Mouse (Mus musculus) liver, postnatal 0 days (tissue): Measurements from ENCODE around the gene Pcp2.

Experiments used
- CTCF ChIP-seq: sonication (generic); IDR thresholded peaks from 2 replicates; pipeline ENCODE4 v1.5.1; 2016; ENCODE audit warnings: antibody characterized with exemption, low read depth
- EP300 ChIP-seq: IDR thresholded peaks from 2 replicates; pipeline ENCODE4 v1.6.1; 2016; ENCODE audit warnings: antibody characterized with exemption, low read depth, mild to moderate bottlenecking

- TF ChIP-seq CTCF: no peak
- TF ChIP-seq EP300: no peak
These were observed 5.5 kb upstream of the Pcp2 start, which contains the start of gene Stxbp2 for GRCm38 (mm10) chr8:3630647-3631477.
